Mouse (Mus musculus): ENCODE measurements around the gene Izumo1r.

The Izumo1r gene

GRCm38 (mm10) chr9:14903581-14904378 is at the start of gene Izumo1r:
Izumo1r (minus strand) TSS chr9:14903949.
- no peak for DNase-seq

- no peak for DNase-seq
Observed at GRCm38 (mm10) chr9:14951072-14951471, 47.3 kb upstream of the Izumo1r start.

- no peak for DNase-seq
Observed at GRCm38 (mm10) chr9:14948843-14949242, 45.1 kb upstream of the Izumo1r start.

- DNase-seq: no peak
Observed at GRCm38 (mm10) chr9:14946677-14947076, 42.9 kb upstream of the Izumo1r start.

- no peak for DNase-seq
Observed at GRCm38 (mm10) chr9:14945919-14946318, 42.2 kb upstream of the Izumo1r start.

- DNase-seq: no peak
Observed at GRCm38 (mm10) chr9:14942143-14942720, 38.5 kb upstream of the Izumo1r start.

GRCm38 (mm10) chr9:14939610-14940009 is 35.9 kb upstream of the Izumo1r start:
- DNase-seq: no peak

GRCm38 (mm10) chr9:14937308-14937707 is 33.6 kb upstream of the Izumo1r start:
- DNase-seq: no peak

- no peak for DNase-seq
Observed at GRCm38 (mm10) chr9:14934851-14935250, 31.1 kb upstream of the Izumo1r start.

- DNase-seq: no peak
Observed at GRCm38 (mm10) chr9:14931943-14932342, 28.2 kb upstream of the Izumo1r start.

- DNase-seq: no peak
Observed at GRCm38 (mm10) chr9:14931211-14931610, 27.5 kb upstream of the Izumo1r start.

GRCm38 (mm10) chr9:14926593-14926992 is 22.8 kb upstream of the Izumo1r start:
- DNase-seq: peak; percentile 28

GRCm38 (mm10) chr9:14923625-14924024 is 19.9 kb upstream of the Izumo1r start:
- DNase-seq: no peak

GRCm38 (mm10) chr9:14921971-14922560 is 18.3 kb upstream of the Izumo1r start:
- no peak for DNase-seq

- no peak for DNase-seq
Observed at GRCm38 (mm10) chr9:14921254-14921653, 17.5 kb upstream of the Izumo1r start.

- DNase-seq: no peak
Observed at GRCm38 (mm10) chr9:14920608-14921007, 16.9 kb upstream of the Izumo1r start.

GRCm38 (mm10) chr9:14918825-14919668 is 15.3 kb upstream of the Izumo1r start:
- DNase-seq: no peak

GRCm38 (mm10) chr9:14917661-14918060 is 13.9 kb upstream of the Izumo1r start:
- no peak for DNase-seq

- no peak for DNase-seq
Observed at GRCm38 (mm10) chr9:14912037-14912436, 8.3 kb upstream of the Izumo1r start.

- DNase-seq: no peak
Observed at GRCm38 (mm10) chr9:14909981-14910380, 6.2 kb upstream of the Izumo1r start.

- DNase-seq: no peak
Observed at GRCm38 (mm10) chr9:14907816-14908415, 4.2 kb upstream of the Izumo1r start.

- DNase-seq: no peak
Observed at GRCm38 (mm10) chr9:14905956-14906355, 2.2 kb upstream of the Izumo1r start.

Data from lung, postnatal 36 days (tissue).